Mouse (Mus musculus) spleen, postnatal 36 days (tissue): ENCODE measurements around the gene Tspear.
A peak's percentile ranks its signal among the peaks of the same experiment; 100 is the strongest.

ENCODE experiments used
- DNase-seq, 2 experiments: peaks; one replicate each; pipeline ENCODE4 v3.0.0; 2022; ENCODE audit warnings: low spot score in 2 of 2, mixed read lengths in 1 of 2

Gene Tspear

DNA sequence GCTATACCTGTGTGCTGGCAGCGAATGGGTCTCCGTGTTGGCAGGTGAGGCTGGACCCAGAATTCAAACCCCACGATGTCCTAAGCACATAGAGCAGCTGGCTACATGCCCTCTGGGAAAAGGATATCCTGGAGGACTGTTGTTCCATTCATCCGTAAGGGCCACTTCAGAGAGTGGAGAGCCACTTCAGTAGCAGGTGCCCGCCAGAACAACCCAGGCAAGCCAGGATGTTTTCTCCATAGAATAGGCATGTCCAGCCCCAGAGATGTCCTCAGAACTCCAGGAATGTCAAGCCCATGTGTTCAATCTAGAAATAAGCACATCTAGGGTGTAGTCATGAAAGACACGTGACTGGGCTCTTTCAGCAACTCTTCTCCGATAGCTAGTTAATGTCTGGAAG lies 183.3 kb downstream of the Tspear start:
- no peak for DNase-seq

DNA sequence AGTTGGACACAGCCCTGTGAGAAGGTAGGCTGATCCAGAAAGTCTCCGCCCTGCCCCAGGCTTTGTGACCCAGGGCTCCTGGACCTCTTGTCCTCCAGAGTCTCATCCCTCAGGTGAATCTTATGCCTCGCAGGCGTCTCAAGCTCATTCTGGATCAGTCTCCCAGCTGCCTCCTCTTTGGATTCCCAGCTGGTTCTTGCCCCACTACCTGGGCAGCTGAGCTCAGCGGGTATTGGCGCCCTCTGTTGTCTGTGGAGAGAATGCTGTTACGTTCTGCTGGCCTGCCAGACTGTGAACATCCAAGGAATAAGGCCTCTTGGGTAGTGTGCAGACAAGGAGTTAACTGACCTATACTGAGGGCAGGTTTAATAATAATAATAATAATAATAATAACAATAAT lies 192.6 kb downstream of the Tspear start:
- DNase-seq = no peak

DNA sequence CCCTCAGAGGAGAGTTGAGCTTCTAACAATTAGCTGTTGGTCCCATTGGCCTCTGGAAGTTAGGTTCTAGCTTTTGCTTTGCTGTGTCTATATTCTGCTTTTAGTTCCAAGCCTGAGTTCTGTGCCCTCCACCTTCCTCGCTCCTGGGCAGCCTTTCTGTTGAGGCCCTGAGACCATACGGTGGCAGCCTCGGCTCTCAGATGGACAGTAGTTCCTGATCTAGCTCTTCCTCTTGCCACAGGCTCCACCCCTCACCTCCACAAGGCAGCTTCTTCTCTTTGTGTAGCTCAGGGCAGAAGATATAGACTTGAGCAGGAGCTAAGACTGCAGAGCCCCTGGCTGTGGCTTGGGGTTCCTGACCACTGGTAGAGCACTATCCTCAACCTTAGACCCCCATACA lies 193.9 kb downstream of the Tspear start:
- DNase-seq = peak; percentile 13 to 17

DNA sequence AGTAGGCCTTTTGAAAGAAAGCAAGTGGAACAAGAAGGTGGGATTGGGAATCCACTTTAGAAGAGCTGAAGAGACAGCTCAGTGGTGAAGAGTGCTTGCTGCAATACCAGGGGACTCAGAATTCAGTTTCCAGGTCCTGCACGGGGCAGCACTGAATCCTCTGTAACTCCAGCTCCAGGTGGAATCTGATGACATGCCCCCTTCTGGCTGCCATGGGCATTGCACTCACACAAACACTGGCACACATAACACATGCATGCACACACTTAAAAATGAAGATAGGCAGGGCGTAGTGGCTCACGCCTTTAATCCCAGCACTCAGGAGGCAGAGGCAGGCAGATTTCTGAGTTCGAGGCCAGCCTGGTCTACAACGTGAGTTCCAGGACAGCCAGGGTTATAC lies 196.2 kb downstream of the Tspear start:
- no peak for DNase-seq

DNA sequence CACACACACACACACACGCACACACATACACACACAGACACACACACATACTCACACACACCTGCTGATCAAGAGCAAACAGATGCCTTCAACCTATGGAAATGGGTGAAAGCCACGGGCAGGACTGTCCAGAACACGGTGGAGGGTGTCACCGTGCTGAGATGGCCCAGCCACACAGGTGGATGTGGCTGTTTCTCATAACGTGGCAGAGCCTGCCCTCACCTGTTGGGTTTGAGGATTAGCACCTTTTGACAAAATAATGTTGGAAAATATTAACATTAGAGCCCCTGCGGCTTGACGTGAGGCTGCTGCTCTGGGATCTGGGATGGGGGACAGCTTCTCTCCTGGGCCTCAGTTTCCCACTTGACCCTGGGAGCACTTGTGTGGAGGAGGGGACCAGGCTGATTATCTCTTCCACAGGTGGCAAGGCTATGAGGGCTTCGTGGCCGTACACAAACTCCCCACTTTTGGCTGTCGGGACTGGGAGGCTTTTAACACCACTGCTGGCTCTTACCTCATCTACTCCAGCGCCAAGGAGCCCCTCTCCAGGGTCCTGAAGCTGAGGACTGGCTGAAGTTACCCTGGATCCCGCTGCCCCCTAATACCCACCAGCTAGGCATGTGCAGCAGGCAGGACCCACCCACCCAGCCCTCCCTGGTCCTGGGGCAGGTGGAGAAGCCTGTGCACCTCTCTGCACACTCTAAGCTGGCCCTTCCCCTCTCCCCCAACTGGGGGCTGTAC lies 199.8 kb downstream of the Tspear start:
- DNase-seq = no peak

DNA sequence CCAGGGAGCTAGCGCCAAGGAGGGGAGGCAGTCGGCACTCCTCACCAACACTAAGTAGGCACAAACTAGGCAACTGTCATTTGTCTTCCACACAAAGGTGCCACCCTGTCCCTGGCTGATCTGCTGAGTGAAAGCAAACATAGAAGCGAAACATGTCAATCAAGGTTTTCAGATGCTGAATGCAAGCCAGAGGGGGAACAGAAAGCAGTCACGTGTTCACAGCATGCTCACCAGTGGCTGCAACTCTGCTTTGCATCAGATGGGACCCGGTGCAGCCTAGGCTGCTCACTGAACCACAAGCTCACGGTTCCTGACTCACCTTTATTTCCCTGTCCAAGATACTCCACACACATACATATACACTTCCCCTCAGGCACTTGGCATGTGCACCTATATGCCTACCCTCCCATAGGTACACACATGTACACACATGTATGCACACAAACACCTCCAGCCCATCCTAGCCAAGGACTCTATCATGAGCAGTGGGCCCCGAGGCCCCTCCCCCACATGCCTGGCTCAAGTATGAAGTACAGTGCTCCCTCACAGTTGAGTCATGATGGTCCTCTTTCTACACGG lies 204.7 kb downstream of the Tspear start:
- peak; percentile 31 to 32 for DNase-seq

DNA sequence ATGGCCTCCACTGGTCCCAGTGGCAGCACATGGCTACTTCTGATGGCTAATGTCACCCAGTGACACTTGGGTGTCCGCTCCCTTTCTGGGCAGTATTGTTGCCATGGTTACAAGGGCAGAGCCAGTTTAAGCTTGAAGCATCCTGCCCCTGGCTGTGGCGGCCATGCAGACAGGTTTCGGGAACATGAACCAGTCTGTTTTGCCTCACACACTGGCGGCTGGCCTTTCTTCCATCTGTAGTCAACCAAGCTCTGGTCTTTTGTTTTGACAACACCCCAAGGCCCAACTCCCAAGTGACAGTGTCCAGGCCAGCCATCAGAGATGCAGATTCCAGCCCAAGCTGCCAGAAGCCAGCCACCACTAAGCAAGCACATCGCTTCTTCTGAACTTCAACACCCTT lies 209.2 kb downstream of the Tspear start:
- no peak for DNase-seq

DNA sequence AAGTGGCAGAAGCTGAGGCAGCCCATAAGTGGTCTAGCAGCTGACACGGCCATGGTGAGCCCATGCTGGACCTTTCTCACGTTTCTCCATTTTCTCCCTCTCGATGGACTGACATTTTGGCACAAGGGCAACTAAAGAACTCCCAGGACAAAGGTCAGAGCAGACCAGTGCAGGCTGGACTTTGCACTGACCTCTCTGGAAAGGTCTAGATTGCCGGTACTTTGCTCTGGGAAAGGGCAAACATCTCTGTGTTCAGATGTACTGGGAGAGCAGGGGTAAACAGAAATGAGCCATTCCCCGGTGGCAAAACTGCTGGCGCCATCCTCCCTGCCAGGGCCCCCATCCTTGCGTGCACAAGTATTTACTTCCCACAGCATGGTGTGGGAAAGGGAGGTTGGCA lies 213.8 kb downstream of the Tspear start:
- DNase-seq = no peak

DNA sequence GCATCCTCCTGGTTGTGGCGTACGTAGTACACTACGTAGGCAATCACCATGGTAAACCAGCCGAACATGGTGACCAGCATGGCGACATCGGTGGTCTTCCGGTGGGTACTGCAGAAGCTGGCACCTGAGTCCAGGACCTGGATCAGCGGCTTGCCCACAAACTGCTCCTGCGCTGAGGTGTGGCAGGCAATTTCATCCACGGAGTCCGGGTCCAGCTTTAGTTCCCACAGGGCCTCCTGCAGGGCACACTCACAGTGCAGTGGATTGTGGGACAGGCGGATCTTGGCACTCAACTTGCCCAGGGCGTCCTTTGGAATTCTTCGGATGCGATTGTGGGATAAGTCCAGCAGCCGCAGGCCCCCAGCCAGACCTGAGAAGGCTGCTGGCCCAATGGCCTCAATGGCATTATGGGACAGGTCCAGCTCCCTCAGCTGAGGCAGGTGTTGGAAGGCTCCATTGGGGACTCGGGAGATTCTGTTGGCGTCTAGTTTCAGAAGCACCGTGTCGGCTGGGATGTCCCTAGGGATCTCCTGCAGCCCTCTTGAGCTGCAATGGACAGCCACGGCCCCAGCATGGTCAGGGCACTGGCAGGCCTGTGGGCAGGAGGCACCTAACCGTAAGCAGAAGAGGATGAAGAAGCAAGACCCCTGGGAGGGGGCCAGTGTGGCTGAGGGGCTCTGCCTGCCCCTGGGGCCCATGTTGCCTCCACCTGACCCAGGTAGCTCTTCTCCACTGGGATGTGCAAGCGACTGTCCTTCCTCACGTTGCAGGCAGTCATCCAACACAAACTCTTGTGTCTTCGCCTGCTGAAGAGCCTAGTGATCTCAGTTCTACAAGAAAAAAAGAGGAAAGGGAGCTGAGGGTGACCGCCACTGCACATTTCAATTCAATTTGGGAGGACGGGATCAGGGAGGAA lies 214.8 kb downstream of the Tspear start:
- no peak for DNase-seq

DNA sequence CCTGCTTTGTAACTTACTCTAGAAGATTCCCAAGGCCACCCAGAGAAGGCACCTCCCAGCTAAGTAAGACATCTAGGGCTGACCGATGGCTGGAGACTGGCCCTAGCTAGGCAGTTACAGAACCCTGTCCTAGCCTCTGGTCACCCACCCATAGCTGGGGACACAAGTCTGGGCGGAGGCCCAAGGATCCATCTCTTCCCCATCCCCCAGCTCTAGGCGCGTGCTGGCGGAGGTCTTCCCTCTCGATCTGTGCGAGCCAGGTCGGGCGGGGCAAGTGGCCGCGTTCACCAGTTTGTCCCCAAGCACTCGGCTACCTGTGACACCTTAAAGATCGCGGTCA lies 215.5 kb downstream of the Tspear start:
- no peak for DNase-seq

DNA sequence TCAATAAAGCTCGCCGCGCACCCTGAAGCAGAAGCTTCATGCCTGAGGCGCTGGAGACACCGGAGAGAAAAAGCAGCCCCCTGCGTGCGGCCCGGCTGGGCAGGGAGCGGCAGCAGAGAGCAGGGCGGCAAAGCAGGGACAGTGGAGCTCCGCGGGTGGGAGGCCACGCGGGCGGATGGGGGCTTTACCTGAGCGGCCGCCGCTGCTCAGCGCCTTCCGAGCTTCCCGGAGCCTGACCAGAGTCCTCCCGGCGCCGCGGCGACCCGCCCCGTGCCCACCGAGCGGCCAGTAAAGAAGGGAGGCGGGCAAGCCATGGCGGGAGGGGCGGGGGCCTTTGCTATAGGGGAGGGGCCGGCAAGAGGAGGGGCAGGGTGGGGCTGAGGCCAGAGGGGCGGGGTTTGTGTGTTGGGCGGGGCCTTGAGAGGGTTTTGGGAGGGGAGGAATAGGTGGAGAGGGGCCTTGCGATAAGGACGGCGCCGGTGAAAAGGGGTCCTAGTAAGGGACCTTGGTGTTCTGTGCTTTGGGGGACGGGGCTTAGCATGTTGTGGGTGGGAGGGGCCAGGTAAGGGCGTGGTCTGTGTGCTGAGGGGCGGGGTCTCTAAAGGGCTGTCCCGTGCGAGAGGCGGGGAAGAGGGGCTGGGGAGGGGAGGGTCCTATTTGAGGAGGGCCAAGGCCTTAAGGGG lies 216.0 kb downstream of the Tspear start, which contains the start of gene Lrrc3:
TSS of gene Lrrc3 (minus strand) at position 326 of the 683 bp plus-strand sequence.
- peak in 1 of 2 experiments; percentile 6 for DNase-seq

DNA sequence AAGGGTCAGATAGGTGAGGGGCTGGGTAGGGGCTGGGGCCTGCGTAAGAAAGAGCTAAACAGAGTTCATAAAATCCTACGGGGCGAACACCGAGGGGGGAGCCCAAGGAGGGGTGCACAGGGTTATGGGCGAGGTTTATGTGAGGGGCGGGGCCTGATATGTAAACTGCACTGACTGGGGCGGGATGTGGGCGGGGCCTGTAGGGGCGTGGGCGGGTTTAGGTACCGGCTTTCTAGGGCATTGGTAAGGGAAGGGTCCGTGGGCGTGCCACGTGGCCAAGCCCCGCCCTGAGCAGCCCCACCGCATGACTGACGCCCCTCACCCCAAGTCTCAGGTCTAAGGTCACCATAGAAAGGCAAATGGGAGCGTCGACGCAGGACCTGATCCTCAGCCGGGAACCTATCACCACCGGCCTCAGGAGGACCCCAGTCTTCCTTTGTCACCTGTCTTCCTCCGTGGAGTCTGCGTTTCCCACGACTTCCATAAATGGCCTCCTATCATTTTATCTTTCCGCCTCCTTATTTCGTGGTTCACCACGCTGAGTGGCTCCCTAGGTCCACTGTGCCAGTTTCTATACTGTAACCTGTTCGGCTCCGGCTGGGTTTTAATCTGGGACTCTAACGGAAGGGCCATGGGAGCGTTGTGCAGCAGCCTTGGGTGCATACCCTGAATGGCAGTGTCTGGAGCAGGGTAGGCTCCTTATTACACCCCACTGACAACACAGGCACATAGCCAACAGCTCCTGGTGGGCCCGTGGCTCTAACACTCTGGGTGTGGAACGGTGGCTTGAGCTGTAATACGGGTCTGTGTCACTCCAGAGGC lies 216.7 kb downstream of the Tspear start:
- no peak for DNase-seq

DNA sequence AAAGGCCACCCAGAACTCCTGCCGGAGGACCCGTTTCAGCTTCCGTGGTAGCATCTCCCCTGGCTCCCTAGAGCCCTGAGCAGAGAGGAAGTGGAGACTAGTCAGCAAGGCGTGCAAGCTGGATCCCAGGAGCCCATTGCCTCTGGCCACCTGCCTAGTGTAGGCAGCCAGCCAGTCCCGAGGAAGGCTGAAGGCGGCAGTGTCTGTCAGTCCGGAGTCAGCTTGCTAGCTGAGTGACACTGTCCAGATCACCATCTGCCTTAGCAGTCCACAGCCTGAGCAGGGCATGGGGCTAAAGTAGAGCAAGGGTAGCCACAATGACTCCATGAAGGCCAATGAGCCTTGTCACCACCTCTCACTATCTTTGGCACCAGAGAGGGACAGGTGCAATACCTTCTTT lies 226.2 kb downstream of the Tspear start:
- no peak for DNase-seq

DNA sequence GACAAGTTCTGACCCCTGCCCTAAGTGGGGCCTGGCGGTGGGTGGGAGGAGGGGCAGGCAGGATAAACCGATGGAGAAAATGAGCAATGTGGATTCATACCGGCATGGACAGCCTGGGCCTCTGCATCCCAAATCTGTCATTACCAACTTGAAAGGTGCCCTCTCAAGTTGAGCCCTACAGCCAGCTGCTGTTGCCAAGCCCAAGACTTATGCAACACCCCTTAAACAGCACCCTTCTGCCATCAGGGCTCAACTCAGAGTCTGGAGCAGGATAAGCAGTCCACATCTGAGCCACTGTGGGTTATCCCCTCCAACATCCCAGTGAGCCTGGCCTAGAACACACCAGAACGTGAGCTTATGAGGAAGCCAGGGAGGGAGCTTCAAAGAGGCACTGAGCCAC lies 226.9 kb downstream of the Tspear start:
- no peak for DNase-seq

DNA sequence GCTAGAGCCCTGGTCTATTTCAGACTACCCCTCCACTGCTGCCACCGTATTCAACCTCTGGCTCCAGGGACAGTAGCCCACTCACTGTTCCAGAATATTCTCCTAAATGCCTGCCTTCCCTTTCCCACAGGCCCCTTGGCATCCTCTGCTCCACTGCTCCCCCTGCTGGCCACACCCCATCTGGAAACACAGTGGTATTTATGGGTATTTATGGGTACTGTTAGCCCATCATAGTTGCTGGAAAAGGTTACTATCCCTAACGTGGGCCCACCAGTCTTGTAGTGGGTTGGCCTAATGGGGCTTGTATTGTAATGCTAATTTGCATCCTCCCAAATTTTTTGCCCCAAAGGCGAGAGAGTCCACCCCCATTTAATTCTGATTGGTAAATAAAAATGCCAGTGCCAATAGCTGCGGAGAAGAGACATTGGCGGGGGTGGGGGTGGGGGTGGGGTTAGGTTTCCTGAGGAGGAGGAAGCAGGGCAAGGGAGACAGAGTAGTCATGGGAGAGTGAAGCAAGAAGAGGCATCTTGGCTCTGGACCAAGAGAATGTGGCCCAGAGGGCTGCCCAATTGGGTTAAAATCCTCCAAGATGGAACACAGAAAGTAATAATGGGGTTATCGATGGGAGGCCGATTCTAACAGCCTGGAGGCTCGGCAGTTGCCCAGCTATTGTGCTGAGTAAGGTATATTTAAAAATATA lies 230.4 kb downstream of the Tspear start:
- DNase-seq = peak; percentile 16 to 35

DNA sequence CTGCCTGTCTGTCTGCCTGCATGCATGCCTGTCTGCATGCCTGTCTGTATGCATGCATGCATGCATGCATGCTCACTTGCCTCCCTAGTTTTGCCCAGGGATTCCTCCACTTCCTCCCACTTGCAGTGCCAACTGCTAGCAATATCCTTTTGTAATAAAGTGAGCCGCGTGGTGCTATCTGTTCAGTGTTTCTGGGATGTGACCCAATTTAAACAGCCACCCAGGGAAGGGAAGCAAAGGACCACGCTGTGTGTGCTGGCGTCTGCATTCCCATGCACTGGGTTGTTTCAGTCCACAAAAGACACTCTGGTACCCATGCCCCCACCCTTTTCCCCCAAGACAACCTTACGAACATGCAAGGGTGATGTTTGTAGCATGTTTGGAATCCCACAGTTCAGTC lies 234.6 kb downstream of the Tspear start:
- no peak for DNase-seq

DNA sequence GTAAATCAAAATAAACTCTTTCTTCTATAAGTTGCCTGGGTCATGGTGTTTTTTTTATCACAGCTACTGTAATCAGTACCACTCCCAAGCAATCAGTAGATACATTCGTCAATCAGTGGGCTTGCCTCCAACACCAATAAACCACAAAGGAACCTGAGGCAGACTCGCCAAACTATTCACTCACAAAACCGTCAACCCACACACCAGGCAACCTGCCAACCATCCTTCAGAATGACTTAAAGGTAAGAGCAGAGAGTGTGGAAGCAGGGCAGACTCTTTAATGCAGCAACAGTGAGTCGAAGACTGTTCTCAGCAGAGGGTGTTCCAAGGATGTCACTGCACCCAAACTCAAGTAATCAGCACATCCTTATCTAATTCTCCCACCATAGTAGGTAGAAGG lies 236.3 kb downstream of the Tspear start:
- DNase-seq = no peak

DNA sequence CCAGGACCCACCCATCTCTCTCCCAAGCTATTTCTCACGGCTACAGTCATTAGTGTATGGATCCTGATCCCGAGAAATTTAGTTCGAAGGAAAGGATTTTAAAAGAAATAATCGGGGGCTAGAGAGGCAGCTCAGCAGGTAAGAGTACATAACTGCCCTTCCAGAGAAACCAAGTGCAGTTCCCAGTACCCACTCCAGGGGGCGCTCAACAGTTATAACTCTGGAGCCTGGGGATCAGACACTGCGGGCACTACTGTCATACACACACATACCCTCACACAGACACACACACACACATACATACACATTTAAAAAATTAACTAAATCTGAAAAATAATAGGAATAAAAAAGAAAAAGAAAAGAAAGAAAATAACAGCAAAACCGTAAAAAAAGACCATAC lies 239.8 kb downstream of the Tspear start:
- DNase-seq = peak; percentile 40 to 56

DNA sequence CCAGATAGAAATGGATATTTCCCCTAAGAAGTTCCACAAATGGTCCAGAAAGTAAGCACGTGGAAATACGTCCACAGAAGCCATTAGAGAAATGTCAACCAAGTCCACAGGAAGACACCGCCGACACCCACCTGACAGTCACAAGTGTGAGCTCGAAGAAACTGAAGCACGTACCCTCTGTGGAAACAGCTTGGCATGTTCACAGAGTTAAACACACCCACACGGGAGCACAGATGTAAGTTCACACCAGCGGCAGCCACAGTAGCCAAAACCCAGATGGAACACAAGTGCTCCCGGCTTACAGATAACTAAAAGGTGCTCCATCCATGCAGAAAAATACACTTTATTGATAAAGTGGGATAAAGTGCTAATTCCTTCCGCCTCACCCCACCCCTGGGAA lies 241.0 kb downstream of the Tspear start:
- no peak for DNase-seq
